Mouse (Mus musculus): ENCODE results near the gene Bag3.
"Not testable (repeated sequence)": the region's sequence is repeated elsewhere in the genome, so short reads cannot be mapped to it uniquely, and the experiment has no call there.

Bag3 gene

GRCm38 (mm10) chr7:128567561-128568244 is 44.3 kb downstream of the Bag3 start:
- peak; percentile 96 for DNase-seq (ENCODE audit: low read depth, low spot score)

- DNase-seq (ENCODE audit: low read depth, low spot score): not testable (repeated sequence)
These were observed 46.0 kb downstream of the Bag3 start for GRCm38 (mm10) chr7:128569429-128569828.

DNA sequence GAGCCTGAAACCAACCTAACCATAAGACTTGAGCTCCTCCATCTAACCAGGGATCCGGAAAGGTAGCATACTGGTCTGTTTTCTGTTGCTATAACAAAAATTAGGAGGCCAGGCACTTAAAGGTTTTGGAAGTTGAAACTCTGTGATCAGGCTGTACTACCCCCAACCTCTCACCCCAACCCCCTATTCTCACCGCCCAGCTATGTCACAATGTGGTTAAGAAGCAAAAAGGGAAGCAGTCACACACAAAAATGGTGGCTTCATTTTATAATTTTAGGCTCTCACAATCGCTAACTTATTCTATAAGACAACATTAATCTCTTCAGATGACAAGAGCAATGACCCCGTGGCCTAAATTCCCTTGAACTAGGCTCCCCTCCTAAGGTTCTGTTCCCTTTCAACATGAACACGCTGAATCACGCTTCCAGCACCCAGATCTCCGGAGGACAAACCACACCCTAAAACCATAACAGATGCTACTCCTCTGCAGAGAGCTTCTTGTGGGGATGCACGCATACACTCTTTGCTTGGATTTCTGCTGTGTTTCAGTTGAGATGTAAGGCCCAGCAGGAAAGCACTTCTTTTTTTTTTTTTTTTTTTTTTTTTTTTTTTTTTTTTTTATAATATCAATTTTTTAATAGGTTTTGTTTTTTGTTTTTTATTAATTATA is 46.7 kb downstream of the Bag3 start:
- peak; percentile 49 for DNase-seq (ENCODE audit: low read depth, low spot score)

DNA sequence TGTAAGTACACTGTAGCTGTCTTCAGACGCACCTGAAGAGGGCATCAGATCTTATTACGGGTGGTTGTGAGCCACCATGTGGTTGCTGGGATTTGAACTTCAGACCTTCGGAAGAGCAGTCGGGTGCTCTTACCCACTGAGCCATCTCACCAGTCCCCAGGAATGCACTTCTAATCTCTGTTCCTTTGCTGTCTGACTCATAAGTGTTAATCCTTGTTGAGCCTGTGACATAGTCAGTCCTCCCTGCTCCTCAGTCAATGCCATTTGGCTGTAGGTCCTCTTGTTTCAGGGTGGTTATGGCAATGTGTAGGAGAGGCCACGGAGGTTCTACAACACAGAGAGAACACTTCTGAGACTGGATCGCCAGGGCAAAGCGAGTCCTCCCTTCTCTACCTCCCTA is 47.2 kb downstream of the Bag3 start:
- DNase-seq (ENCODE audit: low read depth, low spot score): not testable (repeated sequence)

DNA sequence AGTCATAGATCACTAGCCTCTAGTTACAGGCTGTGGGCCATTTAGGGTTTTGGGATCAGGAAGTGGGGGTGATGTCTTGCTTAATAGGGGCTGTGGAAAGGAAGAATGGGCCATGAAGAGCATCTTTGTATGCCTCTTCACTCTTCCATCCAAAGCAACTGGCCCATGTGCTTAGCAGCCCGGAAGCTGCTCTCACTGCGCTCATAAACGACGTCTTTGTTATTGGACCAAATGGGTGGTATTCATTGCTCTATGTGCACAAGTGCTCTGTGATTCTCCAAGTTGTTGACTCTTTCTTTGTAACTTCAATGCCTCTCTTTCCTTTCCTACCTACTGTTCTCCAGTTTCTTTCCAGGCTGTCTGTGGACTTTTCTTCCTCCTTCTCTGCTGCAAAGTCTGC is 48.6 kb downstream of the Bag3 start:
- DNase-seq (ENCODE audit: low read depth, low spot score): peak; percentile 78

- DNase-seq (ENCODE audit: low read depth, low spot score): no peak
These were observed 51.8 kb downstream of the Bag3 start for GRCm38 (mm10) chr7:128575211-128575610.

DNA sequence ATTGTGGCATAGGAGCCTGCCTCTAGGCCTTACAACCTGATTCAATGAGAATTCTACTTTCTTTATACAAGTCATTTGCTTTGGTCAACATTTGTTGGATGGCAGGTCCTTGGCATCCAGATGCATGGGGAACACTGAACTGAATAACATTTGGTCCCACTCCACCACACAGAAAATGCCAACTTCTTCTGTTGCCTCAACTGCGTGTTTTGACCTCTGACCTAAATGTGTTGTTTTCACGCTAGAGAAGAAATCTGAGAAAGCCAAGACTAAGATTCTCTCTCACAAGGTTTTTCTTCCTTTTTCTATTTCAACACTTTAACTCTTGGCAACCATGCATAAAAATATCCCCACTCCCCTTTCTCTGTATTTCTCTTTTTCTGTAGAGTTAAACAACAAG is 52.4 kb downstream of the Bag3 start:
- DNase-seq (ENCODE audit: low read depth, low spot score): no peak

DNA sequence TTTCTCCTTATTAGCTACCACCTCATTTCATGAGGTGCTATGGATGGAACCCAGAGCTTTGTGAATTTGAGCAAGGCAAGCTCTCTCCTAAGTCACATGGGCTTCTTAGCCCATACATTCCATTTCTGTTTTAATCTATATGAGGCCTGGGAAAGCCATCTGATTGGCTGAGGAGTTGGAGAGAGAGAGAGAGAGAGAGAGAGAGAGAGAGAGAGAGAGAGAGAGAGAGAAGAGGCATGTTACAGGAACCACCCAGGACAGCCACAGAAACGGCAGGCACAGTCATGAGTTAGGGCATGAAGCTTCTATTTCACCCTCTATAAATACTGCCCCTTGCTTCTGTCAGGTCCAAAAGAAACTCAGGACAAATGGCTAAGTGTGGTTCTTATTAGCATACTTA is 54.2 kb downstream of the Bag3 start:
- no peak for DNase-seq (ENCODE audit: low read depth, low spot score)

DNA sequence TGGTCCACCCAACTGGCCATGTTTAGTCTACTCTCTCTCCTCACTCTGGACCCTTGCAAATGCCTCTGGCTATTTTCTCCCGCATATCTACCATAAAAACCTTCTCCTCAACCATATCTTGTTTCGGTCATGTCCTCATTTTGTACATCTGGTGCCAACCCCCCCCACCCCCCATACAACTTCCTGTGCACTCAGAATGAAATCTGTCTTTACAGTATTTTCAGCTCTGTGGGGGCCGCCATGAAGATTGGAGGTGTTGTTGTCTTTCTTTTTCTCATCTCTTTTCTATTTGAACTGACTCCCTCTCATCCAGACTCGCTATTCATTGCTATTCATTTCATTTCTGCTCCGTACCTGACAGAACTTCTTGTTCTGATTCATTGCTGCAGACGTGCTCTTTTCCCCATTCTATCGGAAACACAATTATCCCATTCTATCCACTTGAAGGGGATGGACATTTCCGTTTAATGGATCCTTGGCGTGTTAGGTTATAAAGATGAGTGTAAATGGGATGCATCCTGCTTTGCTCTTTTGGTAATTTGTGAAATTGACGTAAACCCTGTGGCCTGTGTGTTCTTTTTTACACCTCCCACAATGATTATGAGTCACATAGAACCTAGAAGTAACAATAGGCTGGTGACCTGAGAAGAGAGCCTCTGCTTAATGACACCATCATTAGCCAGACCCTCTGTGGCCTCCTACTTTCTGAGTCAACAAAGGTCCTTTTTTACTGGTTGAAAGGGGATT is 55.0 kb downstream of the Bag3 start:
- peak; percentile 18 for DNase-seq (ENCODE audit: low read depth, low spot score)

- no peak for DNase-seq (ENCODE audit: low read depth, low spot score)
These were observed 56.0 kb downstream of the Bag3 start for GRCm38 (mm10) chr7:128579381-128579780.

- DNase-seq (ENCODE audit: low read depth, low spot score): no peak
These were observed 56.9 kb downstream of the Bag3 start for GRCm38 (mm10) chr7:128580318-128580717.

DNA sequence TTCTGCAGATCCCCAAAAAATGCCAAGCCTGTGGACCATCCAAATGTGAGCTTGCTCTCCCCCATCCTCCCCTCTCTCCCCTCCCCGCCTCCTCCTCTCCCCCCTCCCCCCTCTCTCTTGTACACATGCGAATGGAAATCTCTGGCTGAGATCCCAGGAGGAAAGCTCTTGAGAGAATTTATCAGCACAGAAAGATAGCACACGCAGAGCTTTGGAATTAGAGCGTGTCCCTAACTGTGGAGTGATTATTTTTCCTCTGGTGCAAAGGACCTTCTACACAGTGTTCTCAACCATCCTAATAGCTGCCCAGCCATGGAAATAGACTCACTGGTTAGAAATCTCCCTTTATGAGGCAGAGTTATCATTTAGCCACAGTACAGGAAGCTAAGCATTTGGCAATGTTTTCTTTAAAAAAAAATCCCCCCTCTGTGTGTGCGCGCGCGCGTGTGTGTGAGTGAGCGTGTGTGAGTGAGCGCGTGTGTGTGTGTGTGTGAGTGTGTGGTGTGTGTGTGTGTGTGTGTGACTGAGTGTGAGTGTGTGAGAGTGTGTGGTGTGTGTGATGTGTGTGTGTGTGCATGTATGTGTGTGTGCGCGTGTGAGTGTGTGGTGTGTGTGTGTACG is 58.6 kb downstream of the Bag3 start:
- DNase-seq (ENCODE audit: low read depth, low spot score): peak; percentile 80

GRCm38 (mm10) chr7:128583213-128583948 is 60.0 kb downstream of the Bag3 start:
- DNase-seq (ENCODE audit: low read depth, low spot score): peak; percentile 94

GRCm38 (mm10) chr7:128587334-128587933 is 64.0 kb downstream of the Bag3 start:
- DNase-seq (ENCODE audit: low read depth, low spot score): peak; percentile 62

GRCm38 (mm10) chr7:128591345-128592084 is 68.1 kb downstream of the Bag3 start:
- DNase-seq (ENCODE audit: low read depth, low spot score): peak; percentile 78

GRCm38 (mm10) chr7:128592118-128592935 is 68.9 kb downstream of the Bag3 start:
- DNase-seq (ENCODE audit: low read depth, low spot score): peak; percentile 72

DNA sequence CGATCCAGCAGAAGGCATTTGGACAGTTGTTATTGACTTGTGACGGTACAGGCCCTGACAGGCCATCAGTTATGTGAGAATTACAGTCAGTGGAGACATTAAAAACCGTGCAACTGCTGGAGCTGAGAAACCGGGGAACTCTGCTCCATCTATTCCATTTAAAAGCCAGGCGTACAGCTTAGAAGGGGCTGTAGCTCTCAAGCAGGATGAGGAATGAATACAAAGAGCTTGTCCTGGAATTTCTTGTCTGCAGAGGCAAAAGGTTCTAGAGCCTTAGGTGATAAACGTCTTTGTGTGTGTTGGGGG is 69.5 kb downstream of the Bag3 start:
- no peak for DNase-seq (ENCODE audit: low read depth, low spot score)

- DNase-seq (ENCODE audit: low read depth, low spot score): no peak
These were observed 72.9 kb downstream of the Bag3 start for GRCm38 (mm10) chr7:128596274-128596673.

Data from brain, adult 2 months (tissue).